Mouse (Mus musculus): Measurements from ENCODE around the gene Zfp219.

The Zfp219 gene

GRCm38 (mm10) chr14:51996231-51996841 lies 24.2 kb downstream of the Zfp219 start:
- DNase-seq, result no peak

- no peak for DNase-seq
These were observed 25.2 kb downstream of the Zfp219 start for GRCm38 (mm10) chr14:51995219-51995871.

GRCm38 (mm10) chr14:51994453-51994852 lies 26.1 kb downstream of the Zfp219 start:
- DNase-seq, result no peak

- DNase-seq, result no peak
These were observed 31.0 kb downstream of the Zfp219 start for GRCm38 (mm10) chr14:51989461-51989970.

- DNase-seq, result no peak
These were observed 31.8 kb downstream of the Zfp219 start for GRCm38 (mm10) chr14:51988731-51989130.

GRCm38 (mm10) chr14:51987177-51987576 lies 33.4 kb downstream of the Zfp219 start:
- DNase-seq, result no peak

- no peak for DNase-seq
These were observed 34.4 kb downstream of the Zfp219 start for GRCm38 (mm10) chr14:51986153-51986505.

GRCm38 (mm10) chr14:51985301-51986152 lies 35.0 kb downstream of the Zfp219 start:
- DNase-seq, result peak; percentile 87

- peak; percentile 91 for DNase-seq
These were observed 36.0 kb downstream of the Zfp219 start, which contains the start of gene Arhgef40 for GRCm38 (mm10) chr14:51984247-51985231. TSS of gene Arhgef40 (plus strand) at chr14:51984719.

GRCm38 (mm10) chr14:51983855-51984246 lies 36.7 kb downstream of the Zfp219 start:
- DNase-seq, result no peak

GRCm38 (mm10) chr14:51983251-51983650 lies 37.3 kb downstream of the Zfp219 start:
- no peak for DNase-seq

- no peak for DNase-seq
These were observed 41.3 kb downstream of the Zfp219 start for GRCm38 (mm10) chr14:51979252-51979651.

GRCm38 (mm10) chr14:51967400-51967799 lies 53.1 kb downstream of the Zfp219 start:
- DNase-seq, result no peak

GRCm38 (mm10) chr14:51960316-51960715 lies 60.2 kb downstream of the Zfp219 start:
- no peak for DNase-seq

Measured in retina, postnatal 1 day (tissue).